Mouse (Mus musculus) testis, adult 2 months (tissue): Measurements from ENCODE around the gene Lyz1.

Experiments
- CTCF ChIP-seq: fragments of 200-500 bp; IDR thresholded peaks from 2 replicates; pipeline ENCODE4 v1.5.1; 2012; ENCODE audit warnings: low read depth, mild to moderate bottlenecking, inconsistent platforms, low read length, moderate library complexity; ENCODE audit not compliant: control insufficient read depth, insufficient read depth, insufficient replicate concordance
- POLR2A ChIP-seq: fragments of 200-500 bp; IDR thresholded peaks from 2 replicates; pipeline ENCODE4 v1.6.1; 2012; ENCODE audit warnings: low read depth, mild to moderate bottlenecking, inconsistent platforms, low read length, moderate library complexity; ENCODE audit not compliant: control insufficient read depth

DNA sequence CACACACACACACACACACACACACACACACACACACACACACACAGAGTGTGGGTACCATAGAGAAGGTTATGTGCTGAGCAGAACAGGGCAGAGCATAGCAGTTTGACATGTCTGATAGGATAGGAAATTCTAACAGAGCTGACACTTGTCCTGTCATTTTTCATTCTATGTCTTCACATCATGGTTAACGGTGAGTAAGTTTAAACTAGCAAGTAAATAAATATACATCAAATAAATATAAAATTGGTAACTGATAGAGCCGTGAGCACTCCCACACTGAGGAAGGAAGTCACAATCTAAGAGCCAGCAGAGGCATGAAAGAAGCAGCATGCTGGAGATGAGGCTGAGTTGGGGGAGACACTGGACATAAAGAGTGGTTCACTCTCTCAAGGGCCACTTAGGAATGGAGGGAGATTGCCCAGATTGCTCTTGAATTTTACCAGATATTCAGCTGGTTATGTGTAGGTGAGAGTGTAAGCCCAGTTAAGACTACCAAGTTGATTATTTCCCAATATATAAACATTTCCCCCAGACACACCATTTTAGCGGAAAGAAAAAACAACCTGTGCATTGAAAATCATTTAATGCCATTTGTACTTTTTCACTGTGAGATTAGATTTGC, 5.3 kb downstream of the Lyz1 start:
- TF ChIP-seq CTCF = no peak
- TF ChIP-seq POLR2A = no peak
